Mouse (Mus musculus): ENCODE results near the gene Baz2b.

DNA sequence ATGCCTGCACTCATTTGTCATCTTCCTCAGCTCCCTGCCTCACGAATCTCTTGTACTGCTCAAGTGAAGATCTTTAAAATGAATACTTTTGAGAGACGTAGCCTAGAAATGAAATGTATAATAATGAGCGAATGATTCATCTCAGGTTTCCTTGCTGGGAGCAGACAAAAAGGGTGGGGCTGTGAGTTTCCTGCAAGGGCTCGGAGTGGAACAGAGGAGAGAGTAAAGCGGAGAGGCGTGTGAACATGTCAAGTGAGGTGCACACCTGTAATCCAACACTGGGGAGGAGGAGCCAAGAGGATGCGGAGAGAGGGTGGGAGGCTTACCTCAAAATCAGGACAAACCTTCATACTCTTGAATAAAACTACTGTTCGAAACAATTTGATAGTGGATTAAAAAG, 312.8 kb downstream of the Baz2b start:
- TF ChIP-seq CTCF (conservative IDR thresholded peaks at IDR 0.05; ENCODE audit: low read length) (no peak), NANOG (IDR thresholded peaks at IDR 0.05; ENCODE audit: borderline replicate concordance, low read length) (no peak)
